Mouse (Mus musculus): Measurements from ENCODE around the gene Aadacl3. TPM values are rescaled to one million over a fixed set of nuclear protein-coding genes. Genes with fewer than 3 reads are reported as not detected.
A peak's percentile ranks its signal among the peaks of the same experiment; 100 is the strongest.

Aadacl3 gene
- total RNA-seq (2015) (not detected in 2 replicates), total RNA-seq (2017) (not detected in 2 replicates)

DNA sequence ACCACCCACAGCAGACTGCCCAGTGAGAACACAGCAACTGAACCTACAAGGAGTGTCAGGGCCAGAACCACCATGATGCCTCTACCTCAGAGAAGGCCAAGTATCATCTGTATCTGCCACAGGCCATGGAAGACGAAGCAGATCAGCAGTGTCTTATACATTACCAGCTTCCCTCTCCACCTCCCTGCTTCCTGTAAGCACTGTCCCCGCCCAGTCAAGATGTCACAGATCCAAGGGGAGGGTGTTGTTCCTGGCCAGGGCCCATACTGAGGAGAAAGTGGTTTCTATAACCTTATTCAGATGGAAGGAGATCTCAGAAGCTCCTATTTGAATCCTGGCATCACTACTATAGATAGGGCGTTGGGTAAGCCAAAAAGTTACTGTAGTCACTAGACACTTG is at the start of gene Aadacl3:
TSS of gene Aadacl3 (minus strand) at position 101 of the 400 bp plus-strand sequence.
- no peak for ATAC-seq (replicated peaks; ENCODE audit: poor library complexity)

DNA sequence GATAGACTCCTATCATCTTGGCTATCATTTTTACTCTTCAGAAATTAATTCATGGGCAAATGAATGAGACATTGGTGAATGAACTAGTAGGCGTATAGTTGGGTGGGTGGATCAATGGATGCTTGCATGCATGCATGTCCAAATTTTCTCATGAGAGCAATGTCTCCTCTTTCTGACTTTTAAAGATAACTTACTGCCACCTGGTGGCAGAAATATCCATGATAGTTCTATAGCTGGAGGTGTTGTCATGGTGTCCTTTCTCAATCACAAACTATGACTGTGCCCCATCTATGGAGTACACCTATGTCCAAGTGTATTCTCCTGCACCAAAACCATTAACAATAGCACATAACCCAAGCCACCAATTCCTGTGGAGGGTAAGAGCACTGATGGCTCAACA is 43.0 kb upstream of the Aadacl3 start:
- peak; percentile 52; the same call in 1 of the 2 replicates for ATAC-seq (replicated peaks; ENCODE audit: poor library complexity)

DNA sequence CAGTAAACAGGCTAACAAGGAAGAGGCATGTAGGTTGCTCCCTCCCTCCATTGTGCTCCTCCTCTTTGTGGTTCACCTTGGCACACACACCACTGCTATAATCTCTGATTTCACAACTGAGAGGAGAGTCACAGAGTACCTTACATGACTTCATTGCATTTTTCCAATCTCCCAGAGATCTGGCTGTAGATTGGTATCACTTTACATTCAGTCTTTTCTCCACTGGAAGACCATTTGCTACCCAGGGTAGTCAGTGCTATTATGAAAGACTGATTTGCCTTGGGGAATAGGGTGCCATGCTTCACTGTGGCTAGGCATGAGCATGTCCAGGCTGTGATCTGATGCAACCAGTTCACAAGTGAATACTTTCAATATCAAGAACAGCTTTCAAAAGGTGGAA is 29.8 kb upstream of the Aadacl3 start:
- no peak for ATAC-seq (replicated peaks; ENCODE audit: poor library complexity)

DNA sequence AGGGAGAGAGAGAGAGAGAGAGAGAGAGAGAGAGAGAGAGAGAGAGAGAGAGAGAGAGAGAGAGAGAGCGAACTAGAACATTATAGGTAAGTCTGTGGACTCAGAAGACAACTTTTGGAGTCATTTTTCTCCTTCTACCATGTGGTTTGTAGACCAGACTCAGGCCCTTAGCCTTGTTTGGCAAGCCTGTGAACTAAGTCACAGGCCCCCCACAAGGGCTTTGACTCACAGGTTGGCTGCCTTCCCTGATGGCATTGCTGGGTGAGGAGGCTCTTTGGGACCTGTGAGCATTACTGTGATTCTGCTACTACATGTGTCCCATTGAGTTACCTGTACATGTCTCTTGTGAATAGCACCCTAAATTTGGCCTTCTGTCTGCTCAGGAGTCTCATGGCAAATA is 4.5 kb upstream of the Aadacl3 start:
- ATAC-seq (replicated peaks; ENCODE audit: poor library complexity): no peak

DNA sequence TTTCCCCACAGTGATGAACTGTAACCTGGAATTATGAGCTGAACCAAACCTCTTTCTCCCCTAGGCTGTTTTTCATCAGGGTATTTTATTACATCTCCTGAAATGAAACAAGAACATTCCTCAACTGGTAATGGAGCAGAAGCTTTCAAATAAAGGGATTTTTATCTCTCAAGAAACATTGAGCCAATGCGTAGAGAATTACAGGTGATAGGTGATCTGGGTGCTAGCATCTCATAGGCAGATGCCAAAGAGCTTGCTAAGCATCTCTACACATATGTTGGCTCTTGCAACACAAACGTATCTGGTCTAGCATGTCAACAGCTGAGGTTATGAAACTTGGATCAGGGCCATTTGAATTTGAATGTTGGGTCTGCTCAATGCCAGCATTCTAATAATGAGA is 1.6 kb upstream of the Aadacl3 start:
- no peak for ATAC-seq (replicated peaks; ENCODE audit: poor library complexity)

DNA sequence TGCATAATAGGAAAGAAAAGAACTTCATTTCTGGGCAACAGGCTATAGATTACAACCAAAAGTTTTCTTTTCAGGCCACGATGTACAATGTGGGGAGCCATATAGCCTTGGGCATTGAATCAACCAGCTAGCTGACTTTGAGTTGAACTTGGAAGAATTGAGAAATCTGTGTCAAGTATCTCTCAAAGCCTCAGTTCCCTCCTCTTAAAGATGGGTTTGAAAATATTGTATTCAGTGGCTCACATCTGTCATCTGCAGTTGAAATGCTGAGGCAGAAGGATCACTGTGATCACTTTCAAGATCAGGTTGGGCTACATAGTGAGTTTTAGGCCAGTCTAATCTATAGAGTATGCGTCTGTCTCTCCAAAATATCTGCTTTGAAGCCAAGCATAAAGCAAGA is 10.3 kb downstream of the Aadacl3 start, which contains the start of gene Gm9944:
TSS of gene Gm9944 (minus strand) at position 101 of the 400 bp plus-strand sequence.
- ATAC-seq (replicated peaks; ENCODE audit: poor library complexity): no peak

DNA sequence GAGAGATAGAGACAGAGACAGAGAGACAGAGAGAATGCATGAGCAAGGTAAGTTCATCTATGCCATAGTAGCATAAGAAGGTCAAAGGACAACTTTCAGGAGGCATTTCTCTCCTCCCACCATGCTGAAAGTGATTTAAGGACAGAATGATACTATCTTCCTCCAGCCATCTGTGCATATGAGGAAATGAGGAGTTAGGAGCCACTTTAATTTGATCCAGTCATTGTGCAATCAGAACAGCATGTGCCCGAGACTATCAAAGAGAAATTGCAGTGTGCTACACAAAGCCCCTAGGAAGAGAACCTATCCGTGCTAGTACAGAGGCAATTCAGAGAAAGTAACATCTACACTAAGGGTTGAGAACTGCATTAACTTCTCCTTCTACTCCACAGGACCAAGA is 15.0 kb downstream of the Aadacl3 start:
- ATAC-seq (replicated peaks; ENCODE audit: poor library complexity): peak; percentile 92

DNA sequence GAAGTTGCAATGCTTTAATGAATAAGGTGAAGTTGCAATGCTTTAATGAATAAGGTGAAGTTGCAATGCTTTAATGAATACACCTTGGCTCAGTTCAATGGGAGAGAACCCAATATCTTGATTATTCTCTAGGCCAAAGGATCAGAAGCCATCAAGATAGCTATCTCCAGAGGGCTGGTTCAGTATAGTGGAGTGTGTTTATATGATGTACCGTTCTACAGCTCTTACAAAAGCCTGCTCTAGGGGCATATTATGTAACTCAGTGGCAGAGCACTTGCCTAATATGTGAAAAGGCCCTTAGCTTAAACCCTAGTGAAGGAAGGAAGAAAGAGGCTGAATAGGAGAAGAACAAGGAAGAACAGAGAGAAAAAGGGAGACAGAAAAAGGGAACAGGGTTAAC is 22.0 kb downstream of the Aadacl3 start:
- ATAC-seq (replicated peaks; ENCODE audit: poor library complexity): peak; percentile 77

DNA sequence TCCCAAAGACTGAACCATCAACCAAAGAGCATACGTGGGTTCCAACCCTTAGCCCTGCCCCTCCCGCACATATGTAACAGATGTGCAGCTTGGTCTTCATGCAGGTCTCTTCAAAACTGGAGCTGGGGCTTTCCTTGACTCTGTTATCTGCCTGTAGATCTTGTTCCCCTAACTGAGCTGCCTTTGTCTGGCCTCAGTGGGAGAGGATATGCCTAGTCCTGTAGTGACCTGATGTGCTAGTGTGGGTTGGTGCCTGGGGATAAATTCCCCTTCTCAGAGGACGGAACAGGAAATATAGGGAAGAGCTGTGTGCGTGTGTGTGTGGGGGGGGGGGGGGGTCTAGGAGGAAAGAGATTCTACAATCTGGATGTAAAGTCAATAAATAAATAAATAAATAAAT is 22.5 kb downstream of the Aadacl3 start:
- no peak for ATAC-seq (replicated peaks; ENCODE audit: poor library complexity)

DNA sequence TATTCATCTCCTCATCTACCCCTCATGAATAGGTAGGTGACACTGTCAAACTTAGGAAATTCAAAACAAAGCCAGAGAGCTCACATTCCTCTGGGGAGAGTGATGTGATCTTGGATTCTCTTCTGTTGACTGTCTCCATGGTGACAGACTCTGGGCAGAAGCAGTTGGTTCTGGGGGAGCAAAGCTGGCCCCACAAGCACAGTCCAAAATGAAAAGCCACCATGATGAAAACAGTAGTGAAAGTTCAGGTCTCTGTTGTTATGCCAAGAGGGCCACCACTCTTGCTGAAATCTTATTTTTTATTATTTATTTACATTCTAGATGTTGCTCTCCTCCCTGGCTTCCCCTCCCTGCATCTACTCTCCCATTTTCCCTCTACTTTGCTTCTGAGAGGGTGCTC is 24.9 kb downstream of the Aadacl3 start, which contains the start of gene 1700012P22Rik:
TSS of gene 1700012P22Rik (minus strand) at position 101 of the 400 bp plus-strand sequence.
- ATAC-seq (replicated peaks; ENCODE audit: poor library complexity): no peak

DNA sequence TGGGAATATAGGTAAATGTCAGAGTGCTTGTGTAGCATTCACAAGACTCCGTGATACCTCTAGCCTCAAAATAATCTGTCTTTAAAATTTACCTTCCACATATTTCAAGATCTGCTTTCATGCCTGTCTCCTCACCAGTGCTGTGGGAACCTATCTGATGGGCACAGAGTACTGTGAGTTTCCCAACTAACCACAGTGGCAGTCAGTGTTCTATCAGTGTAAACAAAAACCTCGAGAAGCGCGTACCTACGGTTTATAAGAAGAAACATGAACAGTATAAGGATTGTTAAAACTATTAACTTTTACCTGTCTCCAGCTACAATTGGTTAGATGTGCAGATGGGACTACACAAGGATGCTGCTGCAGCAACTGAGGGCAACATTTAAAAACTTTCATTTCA is 30.3 kb downstream of the Aadacl3 start:
- no peak for ATAC-seq (replicated peaks; ENCODE audit: poor library complexity)

DNA sequence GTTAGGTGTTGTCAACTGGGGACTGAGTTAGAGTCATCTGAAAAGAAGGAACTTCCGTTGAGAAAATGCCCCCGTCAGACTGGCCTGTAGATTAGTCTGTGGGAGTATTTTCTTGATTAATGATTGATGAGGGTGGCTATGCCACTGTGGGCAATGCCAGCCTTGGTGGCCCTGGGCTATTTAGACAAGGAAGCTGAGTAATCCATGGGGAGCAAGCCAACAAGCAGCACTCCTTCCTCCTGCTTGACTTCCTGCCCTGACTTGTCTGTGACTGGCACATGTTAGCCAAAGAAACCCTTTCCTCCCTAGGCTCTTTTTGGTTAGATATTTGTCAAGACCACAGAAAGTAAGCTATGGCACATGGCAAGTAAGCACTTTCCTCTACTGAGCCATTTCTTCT is 32.8 kb downstream of the Aadacl3 start:
- no peak for ATAC-seq (replicated peaks; ENCODE audit: poor library complexity)

DNA sequence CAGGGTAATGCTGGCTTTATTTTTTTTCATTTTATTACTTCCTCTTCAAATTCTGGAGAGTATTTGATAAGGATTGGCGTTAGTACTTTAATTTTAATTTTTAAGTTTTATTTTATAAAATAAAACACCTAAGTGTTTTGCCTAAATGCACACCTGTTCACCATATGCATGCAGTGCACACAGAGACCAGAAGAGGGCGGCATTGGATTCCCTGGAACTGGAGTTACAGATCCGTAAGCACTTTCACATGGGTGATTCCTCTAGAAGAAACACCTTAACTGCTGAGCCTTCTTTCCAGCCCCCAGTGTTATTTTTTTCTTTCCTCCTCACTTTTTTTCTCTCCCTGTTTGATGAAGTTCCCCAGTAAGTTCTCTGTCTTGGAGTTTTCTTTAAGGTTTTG is 34.7 kb downstream of the Aadacl3 start:
- ATAC-seq (replicated peaks; ENCODE audit: poor library complexity): peak; percentile 86

DNA sequence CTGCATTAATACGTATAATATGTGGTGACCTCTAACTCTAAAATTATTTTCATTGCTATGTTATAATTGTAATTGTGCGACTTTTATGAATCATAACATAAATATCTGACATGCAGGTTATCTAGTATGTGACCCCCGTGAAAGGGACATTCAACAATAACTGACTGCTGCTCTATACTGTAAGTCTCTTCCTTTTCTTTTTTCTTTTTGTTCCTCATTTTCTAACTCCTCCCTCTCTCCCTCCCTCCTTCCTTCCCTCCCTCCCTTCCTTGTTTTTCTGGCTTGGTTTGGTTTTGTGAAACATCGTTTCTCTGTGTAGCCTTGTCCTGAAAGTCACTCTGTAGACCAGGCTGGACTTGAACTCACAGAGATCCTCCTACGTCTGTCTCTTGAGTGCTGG is 39.0 kb downstream of the Aadacl3 start:
- peak; percentile 56 for ATAC-seq (replicated peaks; ENCODE audit: poor library complexity)

DNA sequence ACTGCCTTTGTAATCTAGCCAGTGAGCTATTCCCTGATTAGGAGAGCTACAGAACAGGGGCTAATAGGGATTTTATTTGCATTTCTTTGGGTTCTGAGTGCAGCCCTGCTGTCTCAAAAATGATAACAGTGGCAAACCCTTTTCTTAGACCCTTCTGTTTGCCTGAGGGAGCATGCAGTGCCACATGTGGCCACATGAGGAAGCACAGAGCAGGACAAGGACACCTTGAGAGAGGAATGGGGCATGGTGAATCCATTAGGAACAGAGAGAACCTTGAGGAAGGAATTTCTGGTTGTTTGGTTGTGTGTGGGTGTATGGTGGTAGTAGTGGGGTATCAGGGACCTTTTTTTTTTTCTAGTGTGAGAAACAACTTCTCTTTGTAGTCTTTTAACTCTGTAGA is 42.9 kb downstream of the Aadacl3 start:
- peak; percentile 86 for ATAC-seq (replicated peaks; ENCODE audit: poor library complexity)

DNA sequence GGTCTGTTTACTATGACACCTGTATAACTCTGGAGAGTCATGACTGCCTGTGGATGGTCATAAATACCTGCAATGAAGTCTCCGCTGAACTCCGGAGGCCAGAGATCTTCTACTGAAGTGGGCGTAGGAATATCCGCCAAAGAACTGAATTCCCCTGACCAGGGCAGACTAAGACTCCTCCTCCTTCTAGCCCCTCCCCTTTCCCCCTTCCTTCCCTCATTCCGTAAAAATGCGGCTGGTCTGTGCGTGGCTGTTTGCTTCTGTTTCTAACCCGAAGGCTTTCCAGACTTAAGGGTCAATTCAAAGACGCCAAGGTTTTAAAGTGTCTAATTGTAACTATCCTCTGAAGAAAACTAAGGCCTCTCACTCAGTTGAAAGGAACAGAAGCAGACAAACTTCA is 55.3 kb downstream of the Aadacl3 start, which contains the start of gene Pramef12:
TSS of gene Pramef12 (minus strand) at position 175 of the 400 bp plus-strand sequence.
- no peak for ATAC-seq (replicated peaks; ENCODE audit: poor library complexity)

DNA sequence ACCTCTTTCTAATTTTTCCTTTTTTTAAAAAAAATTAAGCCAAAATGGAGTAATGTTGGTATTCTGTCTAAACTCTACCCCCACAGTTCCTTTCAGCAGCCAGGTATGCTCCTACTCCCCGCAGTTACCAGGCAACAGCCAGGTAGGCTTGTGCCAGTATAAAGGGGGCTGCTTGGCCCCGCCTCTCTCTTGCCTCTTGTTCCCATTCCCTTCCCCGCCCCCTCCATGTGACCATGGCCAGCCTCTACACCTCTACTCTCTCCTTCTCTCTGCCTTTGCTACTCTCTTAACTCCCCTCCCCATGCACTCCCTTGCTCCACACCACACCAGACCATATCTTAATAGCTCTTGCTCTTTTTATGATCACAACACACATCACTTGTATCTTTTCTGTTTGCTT is 57.3 kb downstream of the Aadacl3 start:
- no peak for ATAC-seq (replicated peaks; ENCODE audit: poor library complexity)

DNA sequence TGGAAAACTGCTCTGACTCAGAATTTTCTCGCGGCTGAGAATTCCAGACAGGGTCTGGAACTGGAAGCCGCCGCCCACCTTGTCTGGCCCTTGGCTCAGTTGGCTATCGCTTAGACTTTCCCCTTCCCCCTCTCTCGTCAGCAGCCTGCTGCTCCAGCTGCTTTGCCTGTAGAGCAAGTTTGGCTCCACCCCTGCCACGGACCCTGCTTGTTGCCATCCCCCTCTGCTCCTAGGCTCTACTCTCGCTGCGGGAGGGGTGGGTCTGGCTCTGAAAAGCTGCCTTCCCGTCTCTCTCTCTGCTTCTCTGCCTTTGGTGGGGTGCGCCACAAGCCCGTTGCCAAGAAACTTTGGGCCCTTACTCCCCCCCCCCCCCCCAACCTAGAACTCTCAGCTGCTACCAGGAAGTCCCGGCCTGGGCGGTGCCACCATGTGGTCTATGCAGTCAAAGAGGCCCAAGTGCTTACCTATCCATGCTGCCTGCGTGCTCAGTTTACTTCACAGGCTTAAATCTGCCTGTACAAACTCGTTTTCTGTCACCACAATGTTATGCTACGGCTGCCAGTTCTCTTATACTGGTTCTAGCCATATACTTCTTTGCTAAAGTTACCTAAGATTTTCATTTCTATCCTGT is 59.0 kb downstream of the Aadacl3 start:
- peak; percentile 81 for ATAC-seq (replicated peaks; ENCODE audit: poor library complexity)

Other genes with a start within 250 kb of the Aadacl3 start
- not detected in 2 replicates for gene Pramel5, start 183.3 kb downstream of the Aadacl3 start, total RNA-seq (2015)
- not detected in 2 replicates for gene Pramel5, start 183.3 kb downstream of the Aadacl3 start, total RNA-seq (2017)
- not detected in 2 replicates for gene Gm13128, start 133.5 kb downstream of the Aadacl3 start, total RNA-seq (2015)
- not detected in 2 replicates for gene Gm13128, start 133.5 kb downstream of the Aadacl3 start, total RNA-seq (2017)
- gene Gm13119, start 105.8 kb downstream of the Aadacl3 start, total RNA-seq (2015): not detected in 2 replicates
- not detected in 2 replicates for gene Gm13119, start 105.8 kb downstream of the Aadacl3 start, total RNA-seq (2017)
- gene Pramef20, start 85.8 kb downstream of the Aadacl3 start, total RNA-seq (2015): not detected in 2 replicates
- gene Pramef20, start 85.8 kb downstream of the Aadacl3 start, total RNA-seq (2017): not detected in 2 replicates
- not detected in 2 replicates for gene Pramef12, start 55.3 kb downstream of the Aadacl3 start, total RNA-seq (2015)
- gene Pramef12, start 55.3 kb downstream of the Aadacl3 start, total RNA-seq (2017): not detected in 2 replicates
- gene 1700012P22Rik, start 25.0 kb downstream of the Aadacl3 start, total RNA-seq (2015): not detected in 2 replicates
- gene 1700012P22Rik, start 25.0 kb downstream of the Aadacl3 start, total RNA-seq (2017): not detected in 2 replicates
- not detected in 2 replicates for gene Gm9944, start 10.4 kb downstream of the Aadacl3 start, total RNA-seq (2015)
- gene Gm9944, start 10.4 kb downstream of the Aadacl3 start, total RNA-seq (2017): not detected in 2 replicates
- gene 9430007A20Rik, start 56.1 kb upstream of the Aadacl3 start, total RNA-seq (2015): not detected in 2 replicates
- not detected in 2 replicates for gene 9430007A20Rik, start 56.1 kb upstream of the Aadacl3 start, total RNA-seq (2017)
- not detected in 2 replicates for gene Gm13124, start 101.4 kb upstream of the Aadacl3 start, total RNA-seq (2015)
- gene Gm13124, start 101.4 kb upstream of the Aadacl3 start, total RNA-seq (2017): not detected in 2 replicates
- not detected in 2 replicates for gene Aadacl4, start 150.0 kb upstream of the Aadacl3 start, total RNA-seq (2015)
- not detected in 2 replicates for gene Aadacl4, start 150.0 kb upstream of the Aadacl3 start, total RNA-seq (2017)
- gene Gm436, start 222.6 kb upstream of the Aadacl3 start, total RNA-seq (2015): not detected in 2 replicates
- not detected in 2 replicates for gene Gm436, start 222.6 kb upstream of the Aadacl3 start, total RNA-seq (2017)

Data from megakaryocyte progenitor cell, adult 5-6 weeks (primary cell).